16 mouse cellular contexts compared by ENCODE assay signal in the genomic region with DNA sequence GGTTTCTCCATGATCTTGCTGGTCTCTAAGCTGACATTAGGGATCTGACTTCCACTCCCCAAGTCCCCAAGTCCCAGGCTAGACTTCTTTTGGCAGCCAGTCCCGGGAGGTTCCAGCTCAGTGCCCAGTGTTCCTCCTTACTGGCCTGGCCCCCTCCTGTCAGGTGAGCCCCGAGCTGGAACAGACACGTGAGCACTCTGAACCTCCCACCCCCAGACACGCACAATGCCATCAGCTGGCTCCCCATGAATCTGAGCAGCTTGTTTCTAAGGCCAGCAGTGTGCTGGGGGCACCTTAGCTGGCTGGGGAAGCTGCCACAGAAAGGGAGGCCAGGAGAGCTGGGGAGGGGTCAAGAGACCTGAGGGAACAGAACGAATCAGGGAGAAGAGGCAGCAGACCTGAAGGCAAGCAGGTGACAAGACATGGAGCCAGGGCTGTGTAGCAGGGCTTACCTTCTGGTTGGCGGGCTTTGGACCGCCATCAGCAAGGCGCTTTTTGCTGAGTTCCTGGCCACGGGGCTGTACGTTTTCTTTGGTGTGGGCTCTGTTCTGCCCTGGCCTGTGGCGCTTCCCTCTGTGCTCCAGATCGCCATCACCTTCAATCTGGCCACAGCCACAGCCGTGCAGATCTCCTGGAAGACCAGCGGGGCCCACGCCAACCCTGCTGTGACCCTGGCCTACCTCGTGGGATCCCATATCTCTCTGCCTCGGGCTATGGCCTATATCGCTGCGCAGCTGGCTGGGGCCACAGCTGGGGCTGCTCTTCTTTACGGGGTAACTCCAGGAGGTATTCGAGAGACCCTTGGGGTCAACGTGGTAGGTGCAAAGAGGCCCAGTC. TPM values are rescaled to one million over a fixed set of nuclear protein-coding genes. Genes with fewer than 3 reads are reported as not detected.
DNase-seq lines count a peak whose midpoint lies in the region; ATAC-seq and TF ChIP-seq lines count a peak whose summit lies in the region.
"Had no signal": no experiment of that assay in that cellular context is flagged by ENCODE, and none has a peak within 500 bp of the region (broad histone marks: within the 10 kb centered on the region; RNA-seq: fewer than 3 reads in every experiment).

Aqp6 (plus strand) TSS at position 415 of the 837 bp plus-strand sequence.

- no peak within 1 kb of the TSS for H3K4me2 ChIP-seq in limb, embryonic 12.5 days
- H3K4me2 ChIP-seq in stomach, postnatal 0 days (replicated peaks; ENCODE audit: low read depth): no peak within 1 kb of the TSS
- H3K4me2 ChIP-seq: embryonic facial prominence, embryonic 15.5 days; heart, embryonic 12.5 days had no signal

- H3K9me3 ChIP-seq in embryonic facial prominence, embryonic 10.5 days: no peaks in the 10 kb centered on the region
- H3K9me3 ChIP-seq in limb, embryonic 12.5 days: no peaks in the 10 kb centered on the region
- H3K9me3 ChIP-seq in stomach, postnatal 0 days (ENCODE audit: control insufficient read depth, low read length): no peaks in the 10 kb centered on the region
- H3K9me3 ChIP-seq: embryonic facial prominence, embryonic 15.5 days; heart, embryonic 12.5 days had no signal

- no peak within 1 kb of the TSS for H3K27ac ChIP-seq in kidney, adult 2 months (ENCODE audit: insufficient read depth, low read depth, low read length)
- peak within 1 kb of the TSS; percentile 10; the same call in 1 of the 2 replicates for H3K27ac ChIP-seq in embryonic facial prominence, embryonic 10.5 days (replicated peaks)
- H3K27ac ChIP-seq in limb, embryonic 12.5 days: no peak within 1 kb of the TSS
- no peak within 1 kb of the TSS for H3K27ac ChIP-seq in stomach, postnatal 0 days (replicated peaks)
- H3K27ac ChIP-seq: embryonic facial prominence, embryonic 15.5 days had no signal

- no peak for TF ChIP-seq CTCF in kidney, adult 2 months (conservative IDR thresholded peaks at IDR 0.05; ENCODE audit: insufficient read depth, insufficient read length, low read depth, low read length)
- TF ChIP-seq CTCF in stomach, postnatal 0 days (IDR thresholded peaks at IDR 0.05; ENCODE audit: low read depth): no peak

- ATAC-seq in limb, embryonic 12.5 days (ENCODE audit: insufficient number of reproducible peaks, insufficient read depth, low FRiP score, low TSS enrichment, low read depth): no peak
- ATAC-seq in stomach, postnatal 0 days (ENCODE audit: low FRiP score, low TSS enrichment): no peak

- no peaks in the 10 kb centered on the region for H3K4me1 ChIP-seq in kidney, adult 2 months (ENCODE audit: control insufficient read depth, insufficient read depth, low read length)
- H3K4me1 ChIP-seq in embryonic facial prominence, embryonic 10.5 days: peaks cover 79% of the 10 kb centered on the region
- H3K4me1 ChIP-seq in limb, embryonic 12.5 days (replicated peaks): peaks cover 16% of the 10 kb centered on the region
- H3K4me1 ChIP-seq in stomach, postnatal 0 days (replicated peaks; ENCODE audit: control insufficient read depth, insufficient read depth): no peaks in the 10 kb centered on the region

- H3K27me3 ChIP-seq in kidney, adult 2 months (replicated peaks; ENCODE audit: control insufficient read depth, insufficient read depth, low read length): no peaks in the 10 kb centered on the region
- peaks cover 96% of the 10 kb centered on the region for H3K27me3 ChIP-seq in embryonic facial prominence, embryonic 10.5 days (replicated peaks; ENCODE audit: low read depth, poor library complexity, severe bottlenecking)
- peaks cover 67% of the 10 kb centered on the region for H3K27me3 ChIP-seq in limb, embryonic 12.5 days
- H3K27me3 ChIP-seq in stomach, postnatal 0 days (ENCODE audit: control insufficient read depth, insufficient read depth, low read length): no peaks in the 10 kb centered on the region

- TF ChIP-seq EP300 in stomach, postnatal 0 days (optimal IDR thresholded peaks at IDR 0.05): no peak

- H3K36me3 ChIP-seq in kidney, adult 2 months (ENCODE audit: control insufficient read depth, insufficient read depth, low read length): no peaks in the 10 kb centered on the region
- H3K36me3 ChIP-seq in embryonic facial prominence, embryonic 10.5 days (replicated peaks): no peaks in the 10 kb centered on the region
- no peaks in the 10 kb centered on the region for H3K36me3 ChIP-seq in limb, embryonic 12.5 days
- no peaks in the 10 kb centered on the region for H3K36me3 ChIP-seq in stomach, postnatal 0 days (ENCODE audit: control insufficient read depth, insufficient read depth, low read length)
- H3K36me3 ChIP-seq: embryonic facial prominence, embryonic 15.5 days; heart, embryonic 12.5 days had no signal

- no peak for TF ChIP-seq POLR2A in kidney, adult 2 months (IDR thresholded peaks at IDR 0.05; ENCODE audit: low read depth, low read length)

- no peak for DNase-seq in kidney, adult 2 months
- no peak for DNase-seq in kidney, adult 18-20 months
- DNase-seq in brain, adult 2 months (ENCODE audit: low read depth, low spot score): peak; percentile 90
- DNase-seq in embryonic facial prominence, embryonic 10.5 days (ENCODE audit: low spot score): no peak
- no peak for DNase-seq in stomach, postnatal 0 days (ENCODE audit: low spot score)
- no peak for DNase-seq in ovary, postnatal 10 days (ENCODE audit: low spot score)
- DNase-seq in gastrocnemius, postnatal 4 days (ENCODE audit: low spot score in 2 of 2): no peak
- DNase-seq: kidney, postnatal 36 days; liver; lung, postnatal 10 days; thymus, postnatal 25 days had no signal

- 67% methylated on average over 22 of the region's 22 CpGs for WGBS in kidney, adult 2 months
- 55% methylated on average over 22 of the region's 22 CpGs for WGBS in embryonic facial prominence, embryonic 10.5 days
- WGBS in limb, embryonic 12.5 days: 63% methylated on average over 22 of the region's 22 CpGs
- WGBS in stomach, postnatal 0 days: 74% methylated on average over 21 of the region's 22 CpGs

- H3K4me3 ChIP-seq in kidney, adult 2 months (ENCODE audit: insufficient read depth, low read depth, low read length): no peak within 1 kb of the TSS
- no peak within 1 kb of the TSS for H3K4me3 ChIP-seq in embryonic facial prominence, embryonic 10.5 days
- no peak within 1 kb of the TSS for H3K4me3 ChIP-seq in limb, embryonic 12.5 days (replicated peaks)
- no peak within 1 kb of the TSS for H3K4me3 ChIP-seq in stomach, postnatal 0 days (ENCODE audit: low read depth, low read length)
- H3K4me3 ChIP-seq: embryonic facial prominence, embryonic 15.5 days; heart, embryonic 12.5 days had no signal

- H3K9ac ChIP-seq in limb, embryonic 12.5 days (replicated peaks): 0 out of 2 replicates have a peak within 1 kb of the TSS, but pooled peaks have one; percentile 4
- no peak within 1 kb of the TSS for H3K9ac ChIP-seq in stomach, postnatal 0 days (ENCODE audit: low read length)
- H3K9ac ChIP-seq: embryonic facial prominence, embryonic 15.5 days; heart, embryonic 12.5 days had no signal

RNA-seq across cellular contexts. Expression of gene Aqp6, which starts in this region (rescaled TPM):
- 97.9 and 124 TPM in 2 replicates for polyA plus RNA-seq in kidney, adult 2 months (2012; rRNA removed)
- polyA plus RNA-seq in embryonic facial prominence, embryonic 10.5 days (2016; fragmentation: Nextera tagmentation; extraction: Ambion mirVana): 0.10 TPM in 1 of 2 replicates, not detected in the other
- polyA plus RNA-seq in limb, embryonic 12.5 days (2016; fragmentation: Nextera tagmentation; extraction: Ambion mirVana): not detected in 2 replicates
- polyA plus RNA-seq in stomach, postnatal 0 days (2015; fragmentation: Nextera tagmentation; extraction: Ambion mirVana): not detected in 2 replicates
- not detected for total RNA-seq in gastrocnemius, postnatal 4 days (2021)
- total RNA-seq: adrenal gland, adult 18-20 months; monocyte, adult 5-6 weeks had no signal
- polyA plus RNA-seq: embryonic facial prominence, embryonic 15.5 days; heart, embryonic 12.5 days had no signal

Comparison
In these comparisons a context has a peak if more than half of its experiments do, and no peak if none do; other contexts are left out.
1. RNA of gene Aqp6 (polyA plus RNA-seq): 97.9 to 124 TPM in kidney, adult 2 months; 0.10 TPM in embryonic facial prominence, embryonic 10.5 days, not detected in limb, embryonic 12.5 days and not detected in stomach, postnatal 0 days; every median in the first group is over 10 times any median in the second.